Mouse (Mus musculus) testis, adult 2 months (tissue): Measurements from ENCODE around the gene Klf15.

ENCODE experiments used
- CTCF ChIP-seq: fragments of 200-500 bp; IDR thresholded peaks from 2 replicates; pipeline ENCODE4 v1.5.1; 2012; ENCODE audit warnings: low read depth, mild to moderate bottlenecking, inconsistent platforms, low read length, moderate library complexity; ENCODE audit not compliant: control insufficient read depth, insufficient read depth, insufficient replicate concordance
- POLR2A ChIP-seq: fragments of 200-500 bp; IDR thresholded peaks from 2 replicates; pipeline ENCODE4 v1.6.1; 2012; ENCODE audit warnings: low read depth, mild to moderate bottlenecking, inconsistent platforms, low read length, moderate library complexity; ENCODE audit not compliant: control insufficient read depth

GRCm38 (mm10) chr6:90506673-90507311 is 44.4 kb downstream of the Klf15 start:
- TF ChIP-seq POLR2A (no peak), CTCF (no peak)
